Mouse (Mus musculus): ENCODE results near the gene Myoz2.

The Myoz2 gene

GRCm38 (mm10) chr3:123034752-123035151 lies at the start of gene Myoz2:
TSS of gene Myoz2 (minus strand) at chr3:123035015.
- no peak for DNase-seq (ENCODE audit: low read depth)

- DNase-seq (ENCODE audit: low read depth) = no peak
Measured at GRCm38 (mm10) chr3:123081665-123082064, 46.9 kb upstream of the Myoz2 start.

GRCm38 (mm10) chr3:123080943-123081342 lies 46.1 kb upstream of the Myoz2 start:
- no peak for DNase-seq (ENCODE audit: low read depth)

GRCm38 (mm10) chr3:123080017-123080725 lies 45.4 kb upstream of the Myoz2 start:
- no peak for DNase-seq (ENCODE audit: low read depth)

GRCm38 (mm10) chr3:123075759-123076158 lies 40.9 kb upstream of the Myoz2 start:
- DNase-seq (ENCODE audit: low read depth) = no peak

- no peak for DNase-seq (ENCODE audit: low read depth)
Measured at GRCm38 (mm10) chr3:123075034-123075433, 40.2 kb upstream of the Myoz2 start.

- DNase-seq (ENCODE audit: low read depth) = no peak
Measured at GRCm38 (mm10) chr3:123073351-123073750, 38.5 kb upstream of the Myoz2 start.

- no peak for DNase-seq (ENCODE audit: low read depth)
Measured at GRCm38 (mm10) chr3:123072472-123072871, 37.7 kb upstream of the Myoz2 start.

GRCm38 (mm10) chr3:123070996-123071395 lies 36.2 kb upstream of the Myoz2 start:
- no peak for DNase-seq (ENCODE audit: low read depth)

GRCm38 (mm10) chr3:123066836-123067235 lies 32.0 kb upstream of the Myoz2 start:
- DNase-seq (ENCODE audit: low read depth) = no peak

GRCm38 (mm10) chr3:123065466-123065865 lies 30.7 kb upstream of the Myoz2 start:
- DNase-seq (ENCODE audit: low read depth) = no peak

- DNase-seq (ENCODE audit: low read depth) = no peak
Measured at GRCm38 (mm10) chr3:123064186-123064585, 29.4 kb upstream of the Myoz2 start.

GRCm38 (mm10) chr3:123061931-123062330 lies 27.1 kb upstream of the Myoz2 start:
- no peak for DNase-seq (ENCODE audit: low read depth)

- no peak for DNase-seq (ENCODE audit: low read depth)
Measured at GRCm38 (mm10) chr3:123058832-123059231, 24.0 kb upstream of the Myoz2 start.

- no peak for DNase-seq (ENCODE audit: low read depth)
Measured at GRCm38 (mm10) chr3:123054178-123054577, 19.4 kb upstream of the Myoz2 start.

- no peak for DNase-seq (ENCODE audit: low read depth)
Measured at GRCm38 (mm10) chr3:123053192-123053938, 18.6 kb upstream of the Myoz2 start.

- no peak for DNase-seq (ENCODE audit: low read depth)
Measured at GRCm38 (mm10) chr3:123042308-123042707, 7.5 kb upstream of the Myoz2 start.

- no peak for DNase-seq (ENCODE audit: low read depth)
Measured at GRCm38 (mm10) chr3:123033804-123034203, 1.0 kb downstream of the Myoz2 start.

GRCm38 (mm10) chr3:123025634-123026033 lies 9.2 kb downstream of the Myoz2 start:
- no peak for DNase-seq (ENCODE audit: low read depth)

GRCm38 (mm10) chr3:123024496-123025234 lies 10.2 kb downstream of the Myoz2 start:
- DNase-seq (ENCODE audit: low read depth) = no peak

- DNase-seq (ENCODE audit: low read depth) = no peak
Measured at GRCm38 (mm10) chr3:123018792-123019191, 16.0 kb downstream of the Myoz2 start.

GRCm38 (mm10) chr3:123013476-123013875 lies 21.3 kb downstream of the Myoz2 start:
- DNase-seq (ENCODE audit: low read depth) = no peak

GRCm38 (mm10) chr3:123009417-123009816 lies 25.4 kb downstream of the Myoz2 start:
- no peak for DNase-seq (ENCODE audit: low read depth)
